Mouse (Mus musculus): ENCODE data around the gene Bbs7. TPM values are rescaled to one million over a fixed set of nuclear protein-coding genes. Genes with fewer than 3 reads are reported as not detected.
"Not testable (repeated sequence)": the region's sequence is repeated elsewhere in the genome, so short reads cannot be mapped to it uniquely, and the experiment has no call there.

Bbs7 gene
- polyA plus RNA-seq, 1 experiment from 2014 or later: 9.0 TPM

DNA sequence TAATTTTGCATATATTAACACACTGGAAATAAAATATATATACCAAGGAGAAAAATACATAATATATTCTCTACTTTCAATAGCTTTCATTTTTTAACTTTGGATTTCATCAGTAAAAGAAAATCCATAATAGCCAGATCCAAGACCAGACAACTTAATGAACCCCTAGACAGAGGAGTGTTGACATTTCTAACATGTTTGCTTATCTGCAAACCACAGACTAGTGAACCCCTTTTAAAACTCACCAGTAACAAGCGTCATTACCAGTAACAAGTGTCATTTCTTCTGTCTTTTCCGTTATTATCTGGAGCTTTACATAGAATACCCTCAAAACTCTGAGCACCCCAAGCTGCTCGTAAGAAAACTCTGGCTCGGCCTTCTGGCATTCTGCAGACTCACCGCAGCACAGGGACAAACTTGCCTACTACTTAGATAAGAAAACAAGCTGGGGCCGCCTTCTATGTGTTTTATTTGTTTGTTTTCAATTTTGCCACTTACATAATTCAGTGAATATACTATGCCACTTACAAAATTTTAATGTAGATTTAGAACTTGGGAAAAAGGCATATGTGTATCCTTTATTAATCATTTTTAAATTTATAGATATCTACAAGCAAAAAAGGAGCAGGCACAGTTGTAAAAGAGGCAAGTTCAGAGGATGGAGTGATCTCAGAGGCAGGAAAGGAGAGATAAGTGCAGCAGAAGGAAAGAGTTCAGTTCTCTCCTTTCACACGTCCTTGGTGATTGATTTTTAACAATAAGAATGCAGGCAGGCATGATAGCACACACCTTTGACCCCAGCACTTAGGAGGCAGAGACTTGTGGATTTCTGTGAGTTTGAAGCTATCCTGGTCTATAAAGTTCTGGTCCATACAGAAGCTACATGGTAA lies 7.1 kb downstream of the Bbs7 start:
- Histone ChIP-seq H3K4me1 (replicated peaks) (peaks cover 15% of the 10 kb centered on the region), H3K9ac (peak overlapping the region; percentile 59), H3K9me3 (replicated peaks) (no peaks in the 10 kb centered on the region), H3K4me2 (peak overlapping the region; percentile 49), H3K4me3 (replicated peaks) (peak overlapping the region; percentile 38), H3K36me3 (peaks cover 2% of the 10 kb centered on the region; the same call in 1 of the 2 replicates), H3K27me3 (no peaks in the 10 kb centered on the region), H3K27ac (peak overlapping the region; percentile 94)
- WGBS (ENCODE audit: insufficient replicate concordance): 19% methylated on average over 7 of the region's 7 CpGs
- peak; percentile 39 for DNase-seq
- peak; percentile 94 for ATAC-seq (ENCODE audit: low read depth)

DNA sequence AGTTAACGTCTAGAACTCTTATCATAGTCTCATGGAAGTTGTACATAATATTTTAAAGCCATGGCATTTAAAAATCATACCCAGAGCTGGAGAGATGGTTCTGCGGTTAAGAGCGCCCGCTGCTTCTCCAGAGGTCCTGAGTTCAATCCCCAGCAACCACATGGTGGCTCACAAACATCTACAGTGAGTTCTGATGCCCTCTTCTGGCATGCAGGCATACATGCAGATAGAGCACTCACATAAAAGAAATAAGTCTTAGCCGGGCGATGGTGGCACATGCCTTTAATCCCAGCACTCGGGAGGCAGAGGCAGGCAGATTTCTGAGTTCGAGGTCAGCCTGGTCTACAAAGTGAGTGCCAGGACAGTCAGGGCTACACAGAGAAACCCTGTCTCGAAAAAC lies 13.5 kb downstream of the Bbs7 start:
- WGBS (ENCODE audit: insufficient replicate concordance): 72% methylated on average over 8 of the region's 9 CpGs
- not testable (repeated sequence) for H3K9ac ChIP-seq; DNase-seq; H3K36me3 ChIP-seq; H3K4me1 ChIP-seq (replicated peaks); H3K9me3 ChIP-seq (replicated peaks); H3K4me2 ChIP-seq; H3K27ac ChIP-seq; H3K27me3 ChIP-seq; ATAC-seq (ENCODE audit: low read depth); H3K4me3 ChIP-seq (replicated peaks)

DNA sequence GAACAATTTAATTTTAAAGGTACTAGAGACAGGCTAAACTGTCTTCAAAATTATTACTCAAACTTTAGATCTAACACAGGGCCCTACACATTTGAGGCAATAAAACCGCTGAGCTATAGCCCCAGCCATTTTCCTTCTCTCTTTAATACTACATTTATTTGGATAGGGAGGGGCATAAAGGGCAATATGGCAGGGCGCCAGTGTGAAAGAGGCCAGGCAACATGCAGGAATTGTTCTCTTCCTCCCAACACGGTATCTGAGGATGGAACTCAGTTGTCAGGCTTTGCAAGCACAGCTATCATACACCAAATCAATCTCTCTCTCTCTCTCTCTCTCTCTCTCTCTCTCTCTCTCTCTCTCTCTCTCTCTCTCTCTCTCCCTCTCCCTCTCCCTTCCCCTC lies 14.5 kb downstream of the Bbs7 start:
- no peak for DNase-seq
- no peaks in the 10 kb centered on the region for H3K27me3 ChIP-seq
- peaks cover 2% of the 10 kb centered on the region; the same call in 1 of the 2 replicates for H3K36me3 ChIP-seq
- no peak overlapping the region for H3K4me3 ChIP-seq (replicated peaks)
- no peaks in the 10 kb centered on the region for H3K4me1 ChIP-seq (replicated peaks)
- H3K9me3 ChIP-seq (replicated peaks): no peaks in the 10 kb centered on the region
- ATAC-seq (ENCODE audit: low read depth): no peak
- H3K9ac ChIP-seq: no peak overlapping the region
- H3K4me2 ChIP-seq: no peak overlapping the region
- WGBS (ENCODE audit: insufficient replicate concordance): 60% methylated on average over 3 of the region's 3 CpGs
- H3K27ac ChIP-seq: no peak overlapping the region

- Histone ChIP-seq H3K27me3 (no peaks in the 10 kb centered on the region), H3K4me3 (replicated peaks) (peak within 1 kb of the TSS; percentile 97), H3K36me3 (peaks cover 38% of the 10 kb centered on the region), H3K4me1 (replicated peaks) (peaks cover 40% of the 10 kb centered on the region), H3K9ac (peak within 1 kb of the TSS; percentile 98), H3K4me2 (peak within 1 kb of the TSS; percentile 83), H3K27ac (peak within 1 kb of the TSS; percentile 93), H3K9me3 (replicated peaks) (no peaks in the 10 kb centered on the region)
- peak; percentile 99 for DNase-seq
- under 1% methylated on average over 60 of the region's 60 CpGs for WGBS (ENCODE audit: insufficient replicate concordance)
- peak; percentile 98 for ATAC-seq (ENCODE audit: low read depth)
Observed at GRCm38 (mm10) chr3:36571827-36572378, 41.4 kb downstream of the Bbs7 start, which contains the start of gene Ccna2. Gene Ccna2, minus strand, starts transcription at chr3:36572150.

- Histone ChIP-seq H3K36me3 (peaks cover 43% of the 10 kb centered on the region), H3K4me3 (replicated peaks) (peak overlapping the region; percentile 97), H3K9ac (peak overlapping the region; percentile 98), H3K27me3 (no peaks in the 10 kb centered on the region), H3K4me1 (replicated peaks) (peaks cover 45% of the 10 kb centered on the region), H3K4me2 (peak overlapping the region; percentile 83), H3K9me3 (replicated peaks) (no peaks in the 10 kb centered on the region), H3K27ac (peak overlapping the region; percentile 93)
- under 1% methylated on average over 46 of the region's 46 CpGs for WGBS (ENCODE audit: insufficient replicate concordance)
- DNase-seq: no peak
- ATAC-seq (ENCODE audit: low read depth): 0 out of 2 replicates have a peak, but pooled peaks have one; percentile 1
Observed at GRCm38 (mm10) chr3:36571361-36571826, 41.9 kb downstream of the Bbs7 start.

DNA sequence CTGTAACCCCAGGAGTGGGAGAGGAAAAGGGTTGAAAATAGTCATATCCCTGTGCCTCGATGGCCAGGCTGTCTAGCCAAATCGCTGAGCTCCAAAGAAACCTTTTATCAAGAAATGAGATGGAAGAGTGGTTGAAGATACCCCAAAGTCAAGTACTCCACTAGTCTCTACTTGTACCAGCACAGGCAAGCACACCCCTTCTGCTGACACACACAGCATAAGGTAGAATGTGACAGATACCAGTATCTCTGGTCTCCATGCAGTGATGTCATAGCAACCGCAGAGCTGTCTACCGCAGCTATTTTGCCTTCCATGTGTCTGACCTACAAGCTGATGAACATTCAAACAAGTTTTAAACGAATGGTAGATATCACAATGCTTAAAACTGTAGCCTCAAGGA lies 43.4 kb downstream of the Bbs7 start:
- Histone ChIP-seq H3K4me2 (peak overlapping the region; percentile 83), H3K27me3 (no peaks in the 10 kb centered on the region), H3K36me3 (peaks cover 57% of the 10 kb centered on the region), H3K27ac (peak overlapping the region; percentile 93), H3K4me1 (replicated peaks) (peaks cover 45% of the 10 kb centered on the region), H3K9me3 (replicated peaks) (no peaks in the 10 kb centered on the region), H3K9ac (peak overlapping the region; percentile 98), H3K4me3 (replicated peaks) (peak overlapping the region; percentile 97)
- ATAC-seq (ENCODE audit: low read depth) (peak; percentile 68), DNase-seq (peak; percentile 59)
- WGBS (ENCODE audit: insufficient replicate concordance): 22% methylated on average over 5 of the region's 5 CpGs

- H3K36me3 ChIP-seq: peaks cover 81% of the 10 kb centered on the region
- no peaks in the 10 kb centered on the region for H3K27me3 ChIP-seq
- H3K4me1 ChIP-seq (replicated peaks): peaks cover 36% of the 10 kb centered on the region
- no peak overlapping the region for H3K4me2 ChIP-seq
- 86% methylated on average over 3 of the region's 3 CpGs for WGBS (ENCODE audit: insufficient replicate concordance)
- H3K9ac ChIP-seq: no peak overlapping the region
- ATAC-seq (ENCODE audit: low read depth): no peak
- H3K9me3 ChIP-seq (replicated peaks): no peaks in the 10 kb centered on the region
- no peak overlapping the region for H3K27ac ChIP-seq
- H3K4me3 ChIP-seq (replicated peaks): no peak overlapping the region
- no peak for DNase-seq
Observed at GRCm38 (mm10) chr3:36563666-36564065, 49.6 kb downstream of the Bbs7 start.

- Histone ChIP-seq H3K4me3 (replicated peaks) (no peak overlapping the region), H3K9me3 (replicated peaks) (no peaks in the 10 kb centered on the region), H3K9ac (0 out of 2 replicates have a peak overlapping the region, but pooled peaks have one; percentile 7), H3K4me2 (peak overlapping the region; percentile 20; the same call in 1 of the 2 replicates), H3K36me3 (peaks cover 82% of the 10 kb centered on the region), H3K4me1 (replicated peaks) (peaks cover 16% of the 10 kb centered on the region), H3K27me3 (no peaks in the 10 kb centered on the region), H3K27ac (peak overlapping the region; percentile 37; the same call in 1 of the 2 replicates)
- ATAC-seq (ENCODE audit: low read depth): peak; percentile 97
- DNase-seq: peak; percentile 62
- WGBS (ENCODE audit: insufficient replicate concordance): 47% methylated on average over 4 of the region's 4 CpGs
Observed at GRCm38 (mm10) chr3:36559606-36560005, 53.7 kb downstream of the Bbs7 start.

GRCm38 (mm10) chr3:36557601-36558000 lies 55.7 kb downstream of the Bbs7 start:
- H3K9me3 ChIP-seq (replicated peaks): no peaks in the 10 kb centered on the region
- H3K27me3 ChIP-seq: no peaks in the 10 kb centered on the region
- DNase-seq (no peak), ATAC-seq (ENCODE audit: low read depth) (no peak)
- H3K4me2 ChIP-seq: no peak overlapping the region
- no peak overlapping the region for H3K9ac ChIP-seq
- H3K27ac ChIP-seq: no peak overlapping the region
- H3K36me3 ChIP-seq: peaks cover 72% of the 10 kb centered on the region
- WGBS (ENCODE audit: insufficient replicate concordance): 78% methylated on average over 1 of the region's 1 CpGs
- H3K4me3 ChIP-seq (replicated peaks): no peak overlapping the region
- peaks cover 28% of the 10 kb centered on the region for H3K4me1 ChIP-seq (replicated peaks)

- peak within 1 kb of the TSS; percentile 87 for H3K9ac ChIP-seq
- DNase-seq (peak; percentile 80), ATAC-seq (ENCODE audit: low read depth) (peak; percentile 95)
- H3K4me2 ChIP-seq: peak within 1 kb of the TSS; percentile 83
- peak within 1 kb of the TSS; percentile 50; the same call in 1 of the 2 replicates for H3K27ac ChIP-seq
- WGBS (ENCODE audit: insufficient replicate concordance): under 1% methylated on average over 39 of the region's 39 CpGs
- H3K36me3 ChIP-seq: peaks cover 36% of the 10 kb centered on the region
- peak within 1 kb of the TSS; percentile 94 for H3K4me3 ChIP-seq (replicated peaks)
- H3K4me1 ChIP-seq (replicated peaks): peaks cover 24% of the 10 kb centered on the region
- peaks cover 7% of the 10 kb centered on the region for H3K27me3 ChIP-seq
- H3K9me3 ChIP-seq (replicated peaks): no peaks in the 10 kb centered on the region
Observed at GRCm38 (mm10) chr3:36552406-36553047, 60.8 kb downstream of the Bbs7 start, which contains the start of gene Exosc9. Gene Exosc9, plus strand, starts transcription at chr3:36552606.
